Mouse (Mus musculus): Measurements from ENCODE around the gene Gtf2i. TPM values are rescaled to one million over a fixed set of nuclear protein-coding genes. Genes with fewer than 3 reads are reported as not detected.

Gene Gtf2i
- polyA plus RNA-seq, 1 experiment from 2014 or later, result 29.8 TPM

DNA sequence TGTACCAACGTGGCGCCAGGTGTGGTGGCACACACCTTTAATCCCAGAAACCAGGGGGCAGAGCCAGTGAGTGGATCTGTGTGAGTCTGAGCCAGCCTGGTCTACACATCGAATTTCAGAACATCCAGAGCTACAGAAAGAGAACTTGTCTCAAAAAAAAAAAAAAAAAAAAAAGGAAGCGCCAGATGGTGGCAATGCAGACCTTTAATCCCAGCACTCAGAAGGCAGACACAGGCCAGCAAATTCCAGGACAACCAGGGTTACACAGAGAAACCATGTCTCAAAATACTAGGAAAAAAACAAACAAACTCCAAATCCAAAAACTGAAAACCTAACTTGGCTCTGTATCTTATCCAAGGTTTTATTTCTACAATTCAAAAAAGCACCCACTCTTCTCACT lies 44.0 kb downstream of the Gtf2i start:
- ATAC-seq, result no peak
- 68% methylated on average over 4 of the region's 4 CpGs for WGBS (ENCODE audit: insufficient replicate concordance)
- no peak for DNase-seq
- Histone ChIP-seq H3K4me1 (ENCODE audit: insufficient read depth) (no peaks in the 10 kb centered on the region), H3K4me2 (ENCODE audit: low read depth, low read length) (no peak overlapping the region), H3K27ac (ENCODE audit: low read depth) (no peak overlapping the region), H3K36me3 (replicated peaks; ENCODE audit: insufficient read depth, low read length) (peaks cover 61% of the 10 kb centered on the region), H3K9me3 (ENCODE audit: low read length) (no peaks in the 10 kb centered on the region), H3K4me3 (ENCODE audit: low read depth, low read length) (no peak overlapping the region), H3K27me3 (ENCODE audit: insufficient read depth, low read length) (no peaks in the 10 kb centered on the region), H3K9ac (replicated peaks) (no peak overlapping the region)
- no peak for TF ChIP-seq CTCF (IDR thresholded peaks at IDR 0.05; ENCODE audit: low read depth)
- no peak for TF ChIP-seq EP300 (IDR thresholded peaks at IDR 0.05; ENCODE audit: low read depth)

DNA sequence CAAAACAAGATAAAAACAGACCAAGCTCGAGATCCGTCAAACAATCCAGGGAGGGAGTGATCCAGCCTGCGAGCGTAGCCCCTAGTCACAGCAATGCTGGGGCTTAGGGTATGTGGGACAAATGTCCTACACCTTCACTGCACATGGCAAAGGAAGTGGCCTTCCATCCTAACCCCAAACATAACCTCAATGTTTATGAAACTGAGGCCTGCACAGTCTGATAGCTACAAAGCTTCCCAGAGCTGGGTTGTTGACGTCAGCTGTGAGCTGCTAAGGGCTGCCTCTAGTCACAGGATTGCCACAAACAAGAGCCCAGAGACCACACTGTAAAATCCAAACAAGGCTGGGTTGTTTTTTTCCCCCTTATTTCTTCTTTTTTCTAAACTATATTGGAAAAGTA lies 44.8 kb downstream of the Gtf2i start:
- Histone ChIP-seq H3K27me3 (ENCODE audit: insufficient read depth, low read length) (no peaks in the 10 kb centered on the region), H3K4me1 (ENCODE audit: insufficient read depth) (no peaks in the 10 kb centered on the region), H3K36me3 (replicated peaks; ENCODE audit: insufficient read depth, low read length) (peaks cover 61% of the 10 kb centered on the region), H3K9ac (replicated peaks) (no peak overlapping the region), H3K9me3 (ENCODE audit: low read length) (no peaks in the 10 kb centered on the region), H3K27ac (ENCODE audit: low read depth) (0 out of 2 replicates have a peak overlapping the region, but pooled peaks have one; percentile 7), H3K4me2 (ENCODE audit: low read depth, low read length) (no peak overlapping the region), H3K4me3 (ENCODE audit: low read depth, low read length) (no peak overlapping the region)
- TF ChIP-seq CTCF (IDR thresholded peaks at IDR 0.05; ENCODE audit: low read depth), result no peak
- no peak for TF ChIP-seq EP300 (IDR thresholded peaks at IDR 0.05; ENCODE audit: low read depth)
- no peak for DNase-seq
- 79% methylated on average over 5 of the region's 5 CpGs for WGBS (ENCODE audit: insufficient replicate concordance)
- ATAC-seq, result no peak

DNA sequence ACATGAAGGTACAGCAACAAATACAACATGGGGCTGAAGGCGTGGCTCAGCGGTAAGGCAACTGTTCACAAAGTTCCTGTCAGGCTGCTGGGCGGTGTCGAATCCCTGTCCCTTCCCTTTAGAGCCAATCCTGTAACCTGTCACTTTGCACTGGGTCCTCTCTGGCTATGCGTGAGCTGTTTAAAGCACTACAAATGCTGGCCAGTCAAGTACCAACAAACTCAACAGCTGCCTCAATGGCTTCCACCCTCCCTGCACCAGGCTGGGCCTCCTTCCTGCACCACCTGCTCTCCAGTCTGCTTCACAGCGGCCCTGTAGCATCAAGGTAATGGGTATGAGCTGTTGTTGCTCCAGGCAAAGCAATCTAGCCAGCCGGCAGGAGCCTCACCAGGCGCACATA lies 45.8 kb downstream of the Gtf2i start:
- TF ChIP-seq CTCF (IDR thresholded peaks at IDR 0.05; ENCODE audit: low read depth) (no peak), EP300 (IDR thresholded peaks at IDR 0.05; ENCODE audit: low read depth) (no peak)
- no peaks in the 10 kb centered on the region for H3K9me3 ChIP-seq (ENCODE audit: low read length)
- WGBS (ENCODE audit: insufficient replicate concordance), result 90% methylated on average over 8 of the region's 8 CpGs
- H3K27me3 ChIP-seq (ENCODE audit: insufficient read depth, low read length), result no peaks in the 10 kb centered on the region
- H3K27ac ChIP-seq (ENCODE audit: low read depth), result no peak overlapping the region
- no peaks in the 10 kb centered on the region for H3K4me1 ChIP-seq (ENCODE audit: insufficient read depth)
- H3K9ac ChIP-seq (replicated peaks), result no peak overlapping the region
- DNase-seq (no peak), ATAC-seq (no peak)
- no peak overlapping the region for H3K4me2 ChIP-seq (ENCODE audit: low read depth, low read length)
- no peak overlapping the region for H3K4me3 ChIP-seq (ENCODE audit: low read depth, low read length)
- peaks cover 63% of the 10 kb centered on the region for H3K36me3 ChIP-seq (replicated peaks; ENCODE audit: insufficient read depth, low read length)

DNA sequence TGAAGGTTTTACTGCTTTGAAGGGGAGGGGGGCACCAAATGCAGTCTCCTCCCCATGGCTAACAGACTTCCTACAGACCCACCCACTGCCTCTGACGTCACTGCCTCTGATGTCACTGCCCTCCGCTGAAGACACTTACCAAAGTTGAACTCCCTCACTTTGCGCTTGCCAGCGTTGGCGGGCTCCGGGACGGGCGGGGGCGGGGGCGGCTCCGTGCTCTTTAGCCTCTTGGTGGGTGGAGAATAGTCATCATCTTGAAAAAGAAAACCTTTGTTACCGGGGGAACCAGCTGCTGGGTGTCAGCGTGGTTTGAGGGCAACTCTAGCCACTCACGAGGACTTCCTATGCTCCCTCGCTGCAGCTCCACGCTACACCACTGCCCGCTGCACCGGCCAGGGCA lies 48.2 kb downstream of the Gtf2i start:
- Histone ChIP-seq H3K36me3 (replicated peaks; ENCODE audit: insufficient read depth, low read length) (peaks cover 61% of the 10 kb centered on the region), H3K9me3 (ENCODE audit: low read length) (no peaks in the 10 kb centered on the region), H3K27me3 (ENCODE audit: insufficient read depth, low read length) (no peaks in the 10 kb centered on the region), H3K9ac (replicated peaks) (no peak overlapping the region), H3K4me1 (ENCODE audit: insufficient read depth) (no peaks in the 10 kb centered on the region), H3K27ac (ENCODE audit: low read depth) (no peak overlapping the region), H3K4me2 (ENCODE audit: low read depth, low read length) (no peak overlapping the region), H3K4me3 (ENCODE audit: low read depth, low read length) (no peak overlapping the region)
- 83% methylated on average over 18 of the region's 18 CpGs for WGBS (ENCODE audit: insufficient replicate concordance)
- ATAC-seq (no peak), DNase-seq (peak; percentile 19)
- TF ChIP-seq CTCF (IDR thresholded peaks at IDR 0.05; ENCODE audit: low read depth), result no peak
- no peak for TF ChIP-seq EP300 (IDR thresholded peaks at IDR 0.05; ENCODE audit: low read depth)

DNA sequence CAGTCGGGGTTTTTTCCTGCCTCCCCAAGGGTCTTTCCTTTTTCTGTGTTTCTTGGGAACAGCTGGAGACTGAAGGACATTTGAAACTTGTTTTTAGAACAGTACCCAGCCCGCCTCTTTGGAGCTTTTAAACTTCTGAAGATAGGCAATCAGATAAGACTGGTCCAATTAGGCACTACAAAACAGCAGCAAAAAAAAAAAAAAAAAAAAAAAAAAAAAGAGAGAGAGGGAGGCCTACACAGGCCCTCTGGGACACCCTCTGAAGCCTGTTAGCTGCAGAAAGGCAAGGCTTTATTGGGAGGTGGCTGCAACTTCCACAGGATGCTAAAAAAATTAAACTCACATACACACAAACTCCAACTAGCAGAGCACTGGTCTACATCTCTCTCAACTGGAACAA lies 48.7 kb downstream of the Gtf2i start:
- Histone ChIP-seq H3K27me3 (ENCODE audit: insufficient read depth, low read length) (no peaks in the 10 kb centered on the region), H3K9ac (replicated peaks) (no peak overlapping the region), H3K4me2 (ENCODE audit: low read depth, low read length) (no peak overlapping the region), H3K36me3 (replicated peaks; ENCODE audit: insufficient read depth, low read length) (peaks cover 65% of the 10 kb centered on the region), H3K9me3 (ENCODE audit: low read length) (no peaks in the 10 kb centered on the region), H3K4me3 (ENCODE audit: low read depth, low read length) (no peak overlapping the region), H3K4me1 (ENCODE audit: insufficient read depth) (no peaks in the 10 kb centered on the region), H3K27ac (ENCODE audit: low read depth) (no peak overlapping the region)
- TF ChIP-seq EP300 (IDR thresholded peaks at IDR 0.05; ENCODE audit: low read depth), result no peak
- TF ChIP-seq CTCF (IDR thresholded peaks at IDR 0.05; ENCODE audit: low read depth), result no peak
- ATAC-seq (no peak), DNase-seq (no peak)
- WGBS (ENCODE audit: insufficient replicate concordance), result 75% methylated on average over 2 of the region's 2 CpGs

DNA sequence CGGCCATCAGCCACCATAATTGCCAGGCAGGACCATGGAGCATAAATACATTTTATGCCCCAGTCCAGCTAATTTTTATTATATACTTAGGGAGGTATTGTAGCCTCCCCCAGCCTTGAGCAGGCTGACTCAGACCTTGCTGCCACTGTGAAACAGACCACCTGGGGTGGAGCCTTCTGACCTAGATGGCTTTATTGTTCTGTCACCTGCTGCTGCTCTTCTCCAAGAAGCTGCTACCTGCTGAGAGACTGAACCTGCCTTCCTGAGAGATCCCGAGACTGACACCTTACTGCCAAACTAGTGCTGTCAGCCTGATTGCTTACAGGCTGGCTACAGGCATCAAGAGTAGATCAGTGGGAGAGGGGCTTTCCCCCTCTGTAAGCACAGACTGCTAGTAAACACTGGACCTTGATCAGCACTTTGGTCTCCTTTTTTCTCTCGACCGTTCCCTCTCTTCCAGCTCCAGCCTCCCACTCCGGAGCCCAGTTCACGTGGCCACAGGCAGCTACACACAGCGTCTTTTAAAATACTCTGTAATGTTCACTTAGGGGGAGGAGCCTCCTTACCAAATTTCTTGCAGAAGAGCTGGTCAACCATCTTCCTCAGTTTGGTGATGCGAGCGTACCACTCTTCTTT lies 54.4 kb downstream of the Gtf2i start:
- H3K27ac ChIP-seq (ENCODE audit: low read depth), result no peak overlapping the region
- no peak overlapping the region for H3K4me2 ChIP-seq (ENCODE audit: low read depth, low read length)
- TF ChIP-seq EP300 (IDR thresholded peaks at IDR 0.05; ENCODE audit: low read depth) (no peak), CTCF (IDR thresholded peaks at IDR 0.05; ENCODE audit: low read depth) (no peak)
- 93% methylated on average over 9 of the region's 9 CpGs for WGBS (ENCODE audit: insufficient replicate concordance)
- no peaks in the 10 kb centered on the region for H3K9me3 ChIP-seq (ENCODE audit: low read length)
- H3K27me3 ChIP-seq (ENCODE audit: insufficient read depth, low read length), result no peaks in the 10 kb centered on the region
- no peak overlapping the region for H3K4me3 ChIP-seq (ENCODE audit: low read depth, low read length)
- no peak overlapping the region for H3K9ac ChIP-seq (replicated peaks)
- no peak for DNase-seq
- peaks cover 77% of the 10 kb centered on the region for H3K36me3 ChIP-seq (replicated peaks; ENCODE audit: insufficient read depth, low read length)
- H3K4me1 ChIP-seq (ENCODE audit: insufficient read depth), result no peaks in the 10 kb centered on the region
- ATAC-seq, result no peak
